Mouse (Mus musculus): ENCODE data around the gene 1700029H14Rik. TPM values are rescaled to one million over a fixed set of nuclear protein-coding genes. Genes with fewer than 3 reads are reported as not detected.

1700029H14Rik gene
- polyA plus RNA-seq, 1 experiment, result 0.30 TPM

DNA sequence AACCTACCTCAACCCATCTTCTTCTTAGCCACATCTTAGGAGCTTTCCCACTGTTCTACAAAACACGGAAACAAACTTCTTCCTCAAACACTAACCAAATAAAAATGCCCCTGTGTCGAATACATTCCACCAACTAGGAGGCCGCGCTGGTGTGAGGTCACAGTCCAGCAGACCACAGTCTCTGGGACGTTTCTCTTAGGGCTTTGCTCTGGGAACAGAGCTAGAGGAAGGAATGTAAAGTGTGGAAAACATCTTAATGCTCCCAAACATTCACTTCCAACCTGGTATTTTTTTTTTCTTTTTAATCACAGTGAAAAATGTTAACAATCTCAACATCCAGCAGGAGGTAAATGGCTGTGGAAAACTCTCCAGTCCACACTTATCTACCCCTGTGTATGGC, 45.5 kb downstream of the 1700029H14Rik start:
- no peak for TF ChIP-seq POLR2A (IDR thresholded peaks at IDR 0.05; ENCODE audit: control insufficient read depth, extremely low read depth, insufficient read depth, low read length, poor library complexity)
- no peak for TF ChIP-seq CTCF (IDR thresholded peaks at IDR 0.05; ENCODE audit: borderline replicate concordance, control insufficient read depth, extremely low read depth, insufficient read depth, low read length, poor library complexity)
- Histone ChIP-seq H3K27ac (ENCODE audit: control insufficient read depth, insufficient read depth, low read length) (no peak overlapping the region), H3K36me3 (ENCODE audit: control insufficient read depth, insufficient read depth, low read length) (no peaks in the 10 kb centered on the region), H3K27me3 (ENCODE audit: control insufficient read depth, insufficient read depth, low read length) (no peaks in the 10 kb centered on the region), H3K4me3 (ENCODE audit: control insufficient read depth, insufficient read depth, low read length) (no peak overlapping the region), H3K4me1 (replicated peaks; ENCODE audit: control insufficient read depth, insufficient read depth, low read length) (no peaks in the 10 kb centered on the region)
- 5% methylated on average over 5 of the region's 5 CpGs for WGBS
- no peak for DNase-seq

- DNase-seq, result no peak
- H3K27me3 ChIP-seq (ENCODE audit: control insufficient read depth, insufficient read depth, low read length), result no peaks in the 10 kb centered on the region
- H3K4me3 ChIP-seq (ENCODE audit: control insufficient read depth, insufficient read depth, low read length), result no peak overlapping the region
- TF ChIP-seq CTCF (IDR thresholded peaks at IDR 0.05; ENCODE audit: borderline replicate concordance, control insufficient read depth, extremely low read depth, insufficient read depth, low read length, poor library complexity) (no peak), POLR2A (IDR thresholded peaks at IDR 0.05; ENCODE audit: control insufficient read depth, extremely low read depth, insufficient read depth, low read length, poor library complexity) (no peak)
- no peaks in the 10 kb centered on the region for H3K36me3 ChIP-seq (ENCODE audit: control insufficient read depth, insufficient read depth, low read length)
- 50% methylated on average over 7 of the region's 7 CpGs for WGBS
- H3K4me1 ChIP-seq (replicated peaks; ENCODE audit: control insufficient read depth, insufficient read depth, low read length), result no peaks in the 10 kb centered on the region
- no peak overlapping the region for H3K27ac ChIP-seq (ENCODE audit: control insufficient read depth, insufficient read depth, low read length)
Measured at GRCm38 (mm10) chr8:13516011-13516442, 46.2 kb downstream of the 1700029H14Rik start.

GRCm38 (mm10) chr8:13513556-13514370, 48.5 kb downstream of the 1700029H14Rik start:
- WGBS, result 95% methylated on average over 5 of the region's 5 CpGs
- Histone ChIP-seq H3K4me3 (ENCODE audit: control insufficient read depth, insufficient read depth, low read length) (no peak overlapping the region), H3K36me3 (ENCODE audit: control insufficient read depth, insufficient read depth, low read length) (no peaks in the 10 kb centered on the region), H3K27ac (ENCODE audit: control insufficient read depth, insufficient read depth, low read length) (no peak overlapping the region), H3K27me3 (ENCODE audit: control insufficient read depth, insufficient read depth, low read length) (no peaks in the 10 kb centered on the region), H3K4me1 (replicated peaks; ENCODE audit: control insufficient read depth, insufficient read depth, low read length) (no peaks in the 10 kb centered on the region)
- no peak for DNase-seq
- TF ChIP-seq CTCF (IDR thresholded peaks at IDR 0.05; ENCODE audit: borderline replicate concordance, control insufficient read depth, extremely low read depth, insufficient read depth, low read length, poor library complexity) (no peak), POLR2A (IDR thresholded peaks at IDR 0.05; ENCODE audit: control insufficient read depth, extremely low read depth, insufficient read depth, low read length, poor library complexity) (no peak)

DNA sequence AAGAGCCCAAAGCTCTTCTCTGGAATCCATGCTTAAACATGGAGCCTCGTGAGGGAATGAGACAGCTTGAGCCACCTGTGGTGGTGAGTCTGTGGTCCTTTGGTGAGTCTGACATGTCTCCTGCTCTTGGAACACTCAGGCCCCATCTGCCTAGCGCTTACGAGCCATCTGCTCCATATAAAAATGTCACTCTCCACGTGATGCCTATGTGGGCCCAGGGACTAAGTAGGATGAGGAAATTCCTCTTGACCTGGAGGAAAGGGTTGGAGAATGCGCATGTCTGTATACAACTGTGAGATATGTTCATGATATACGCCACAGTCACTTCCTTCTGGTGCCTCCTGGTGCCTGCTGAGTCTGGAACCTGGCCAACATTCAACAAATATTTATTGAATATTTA, 49.6 kb downstream of the 1700029H14Rik start:
- H3K4me1 ChIP-seq (replicated peaks; ENCODE audit: control insufficient read depth, insufficient read depth, low read length), result no peaks in the 10 kb centered on the region
- no peaks in the 10 kb centered on the region for H3K27me3 ChIP-seq (ENCODE audit: control insufficient read depth, insufficient read depth, low read length)
- no peak for DNase-seq
- 81% methylated on average over 6 of the region's 6 CpGs for WGBS
- H3K36me3 ChIP-seq (ENCODE audit: control insufficient read depth, insufficient read depth, low read length), result no peaks in the 10 kb centered on the region
- TF ChIP-seq CTCF (IDR thresholded peaks at IDR 0.05; ENCODE audit: borderline replicate concordance, control insufficient read depth, extremely low read depth, insufficient read depth, low read length, poor library complexity), result no peak
- TF ChIP-seq POLR2A (IDR thresholded peaks at IDR 0.05; ENCODE audit: control insufficient read depth, extremely low read depth, insufficient read depth, low read length, poor library complexity), result no peak
- no peak overlapping the region for H3K4me3 ChIP-seq (ENCODE audit: control insufficient read depth, insufficient read depth, low read length)
- no peak overlapping the region for H3K27ac ChIP-seq (ENCODE audit: control insufficient read depth, insufficient read depth, low read length)

DNA sequence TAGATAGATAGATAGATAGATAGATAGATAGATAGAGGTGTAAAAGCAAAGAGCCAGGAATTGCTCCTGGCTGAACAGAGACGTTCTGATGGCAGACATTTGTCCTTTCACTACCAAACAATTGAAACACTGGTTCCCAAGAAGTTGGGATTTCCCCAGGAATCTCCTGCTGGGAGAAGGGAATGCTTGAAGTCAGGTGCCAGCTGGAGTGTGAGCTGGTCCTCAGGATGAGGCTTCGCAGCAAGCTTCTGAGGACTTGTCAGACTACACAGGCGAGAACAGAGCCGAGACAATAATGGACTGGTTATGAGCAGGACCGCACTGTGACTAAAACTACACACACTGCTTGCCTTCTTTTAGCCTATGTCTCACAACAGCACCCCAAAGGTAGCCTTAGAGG, 50.2 kb downstream of the 1700029H14Rik start:
- H3K27ac ChIP-seq (ENCODE audit: control insufficient read depth, insufficient read depth, low read length), result no peak overlapping the region
- TF ChIP-seq CTCF (IDR thresholded peaks at IDR 0.05; ENCODE audit: borderline replicate concordance, control insufficient read depth, extremely low read depth, insufficient read depth, low read length, poor library complexity), result no peak
- DNase-seq, result no peak
- no peaks in the 10 kb centered on the region for H3K4me1 ChIP-seq (replicated peaks; ENCODE audit: control insufficient read depth, insufficient read depth, low read length)
- 89% methylated on average over 5 of the region's 5 CpGs for WGBS
- H3K27me3 ChIP-seq (ENCODE audit: control insufficient read depth, insufficient read depth, low read length), result no peaks in the 10 kb centered on the region
- H3K4me3 ChIP-seq (ENCODE audit: control insufficient read depth, insufficient read depth, low read length), result no peak overlapping the region
- no peaks in the 10 kb centered on the region for H3K36me3 ChIP-seq (ENCODE audit: control insufficient read depth, insufficient read depth, low read length)

- Histone ChIP-seq H3K27me3 (ENCODE audit: control insufficient read depth, insufficient read depth, low read length) (no peaks in the 10 kb centered on the region), H3K36me3 (ENCODE audit: control insufficient read depth, insufficient read depth, low read length) (no peaks in the 10 kb centered on the region), H3K27ac (ENCODE audit: control insufficient read depth, insufficient read depth, low read length) (no peak overlapping the region), H3K4me3 (ENCODE audit: control insufficient read depth, insufficient read depth, low read length) (no peak overlapping the region), H3K4me1 (replicated peaks; ENCODE audit: control insufficient read depth, insufficient read depth, low read length) (no peaks in the 10 kb centered on the region)
- DNase-seq, result no peak
- no peak for TF ChIP-seq POLR2A (IDR thresholded peaks at IDR 0.05; ENCODE audit: control insufficient read depth, extremely low read depth, insufficient read depth, low read length, poor library complexity)
- TF ChIP-seq CTCF (IDR thresholded peaks at IDR 0.05; ENCODE audit: borderline replicate concordance, control insufficient read depth, extremely low read depth, insufficient read depth, low read length, poor library complexity), result no peak
- WGBS, result 64% methylated on average over 3 of the region's 3 CpGs
Measured at GRCm38 (mm10) chr8:13507284-13507937, 54.9 kb downstream of the 1700029H14Rik start.
